Mouse (Mus musculus) embryonic fibroblast, embryonic 13.5 days (primary cell): ENCODE measurements around the gene Gatad1.

ENCODE experiments used
- CTCF ChIP-seq: IDR thresholded peaks from 2 replicates; pipeline ENCODE4 v1.5.1; 2011; ENCODE audit warnings: mild to moderate bottlenecking, control low read depth, low read length, moderate library complexity, borderline replicate concordance; ENCODE audit not compliant: insufficient read depth
- POLR2A ChIP-seq: IDR thresholded peaks from 2 replicates; pipeline ENCODE4 v1.6.1; 2011; ENCODE audit warnings: low read depth, mild to moderate bottlenecking, control low read depth, low read length, moderate library complexity

GRCm38 (mm10) chr5:3666585-3666984, 9.6 kb upstream of the Gatad1 start:
- TF ChIP-seq CTCF = no peak
- TF ChIP-seq POLR2A = no peak
